Mouse (Mus musculus) adrenal gland (tissue): ENCODE results near the gene Mrps2.

ENCODE experiments used
- intact Hi-C: fragments of 180-260 bp; cut with DNase I; formaldehyde crosslinking; loops from one replicate; pipeline ENCODE4 v1.15.1; 2025
- long read RNA-seq, 2 experiments: library from polyadenylated mRNA; unstranded; transcript quantifications; one replicate each; pipeline ENCODE4 v2.0.0; 2020; ENCODE audit warnings: borderline replicate concordance in 1 of 2; ENCODE audit not compliant: insufficient replicate concordance in 1 of 2

The Mrps2 gene
- long read RNA-seq, experiment 1, transcript Mrps2-201 (4 exons, 2,080 nt), result major isoform, 13 of 22 reads
- long read RNA-seq, experiment 1, partial matches to known transcripts, result 0 of 22 reads
- long read RNA-seq, experiment 1, other reads (novel, unspliced or antisense), result 9 of 22 reads
- long read RNA-seq, experiment 2, transcript Mrps2-201 (4 exons, 2,080 nt), result major isoform, 8 of 16 reads
- long read RNA-seq, experiment 2, partial matches to known transcripts, result 8 of 16 reads
- long read RNA-seq, experiment 2, other reads (novel, unspliced or antisense), result 0 of 16 reads

DNA sequence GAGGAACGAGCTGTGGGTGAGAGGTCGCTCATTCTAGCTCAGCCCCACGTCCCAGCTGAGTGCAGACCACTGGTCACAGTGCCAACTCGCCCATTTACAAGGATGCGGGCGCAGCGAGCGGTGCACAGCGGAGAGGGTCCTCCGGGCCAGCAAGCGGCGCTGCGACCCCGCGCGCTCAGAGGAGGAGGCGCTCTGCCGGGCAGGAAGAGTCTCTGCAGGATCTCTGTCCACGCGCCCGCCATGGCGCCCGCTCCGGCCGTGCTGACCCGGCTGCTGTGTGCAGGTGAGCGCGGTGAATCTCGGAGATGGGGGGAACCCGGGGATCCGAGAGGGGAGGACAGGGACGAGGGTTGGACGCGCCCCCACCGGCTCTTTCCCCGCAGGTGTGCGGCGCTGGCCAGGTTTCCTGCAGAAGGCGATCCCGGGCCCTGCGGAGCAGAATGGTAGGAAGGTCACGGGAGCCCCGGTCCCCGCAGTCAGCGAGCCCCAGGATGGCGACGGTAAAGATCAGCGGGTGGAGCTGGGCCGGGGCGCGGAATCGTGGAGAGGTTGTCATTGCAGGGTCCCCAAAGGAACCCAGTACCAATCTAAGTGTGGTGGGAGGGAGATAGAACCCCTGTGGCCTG is at the start of gene Mrps2:
Gene Mrps2, plus strand, starts transcription at position 207 of the 626 bp plus-strand sequence.
- intact Hi-C loops, result no loop called here

DNA sequence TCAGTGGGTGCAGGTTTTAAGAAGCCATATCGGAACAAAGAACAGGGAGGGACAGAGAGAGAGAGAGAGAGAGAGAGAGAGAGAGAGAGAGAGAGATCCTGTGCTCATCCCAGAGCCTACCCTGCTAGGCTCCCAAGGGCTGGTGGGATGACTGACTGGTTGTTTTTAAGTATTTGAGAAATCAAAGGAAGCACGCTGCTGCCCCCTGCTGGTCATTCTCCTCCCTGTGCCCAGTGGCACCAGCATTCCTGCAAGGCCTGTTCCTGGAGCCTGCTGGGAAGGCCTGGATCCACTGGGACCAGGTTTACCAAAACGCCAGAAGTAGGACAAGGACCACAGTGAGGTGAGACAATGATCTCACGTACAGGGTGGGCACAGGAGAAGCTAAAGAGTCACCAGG is 48.0 kb upstream of the Mrps2 start:
- intact Hi-C loops, result loop anchor here (5.0 to 10.0 kb wide), 6 partner anchors 43 to 648 kb away; no protein-coding TSS in a partner anchor

DNA sequence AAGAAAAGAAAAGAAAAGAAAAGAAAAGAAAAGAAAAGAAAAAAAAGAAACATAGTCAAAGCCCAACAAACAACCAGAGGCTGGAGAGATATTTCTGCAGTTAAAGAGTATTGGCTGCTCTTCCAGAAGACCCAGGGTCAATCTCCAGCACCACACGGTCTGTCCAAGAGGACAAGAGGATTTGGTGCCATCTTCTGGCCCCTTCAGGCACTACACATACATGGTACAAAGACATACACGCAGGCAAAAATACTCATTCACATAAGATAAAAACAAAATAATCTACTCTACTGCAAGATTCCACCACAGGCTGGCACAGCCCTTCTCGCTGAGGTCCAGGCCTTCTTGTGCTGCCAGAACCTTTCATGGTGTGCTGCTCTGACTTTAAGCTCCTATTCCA is 44.7 kb upstream of the Mrps2 start:
- intact Hi-C loops, result loop anchor here (10.0 kb wide), 1 partner anchor 498 kb away; no protein-coding TSS in a partner anchor

DNA sequence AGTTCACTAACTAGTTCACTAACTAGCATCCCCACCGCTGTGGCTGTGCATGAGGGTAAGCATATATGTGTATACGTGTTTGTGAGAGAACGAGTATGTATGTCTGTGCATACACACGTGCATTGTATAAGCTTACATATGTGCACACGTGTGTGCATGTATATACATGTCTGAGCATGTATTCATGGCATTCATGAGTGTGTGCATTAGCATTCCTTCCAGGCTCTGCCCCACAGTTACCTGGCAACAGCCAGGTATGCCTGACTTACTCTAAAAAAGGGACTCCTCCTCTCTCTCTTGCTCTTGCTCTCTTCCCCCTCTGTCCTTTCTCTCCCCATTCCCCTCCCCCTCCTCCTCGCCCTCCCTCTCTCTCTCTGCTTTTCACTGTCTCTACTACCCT is 40.6 kb upstream of the Mrps2 start:
- intact Hi-C loops, result loop anchor here (10.0 kb wide), 1 partner anchor 502 kb away; no protein-coding TSS in a partner anchor

DNA sequence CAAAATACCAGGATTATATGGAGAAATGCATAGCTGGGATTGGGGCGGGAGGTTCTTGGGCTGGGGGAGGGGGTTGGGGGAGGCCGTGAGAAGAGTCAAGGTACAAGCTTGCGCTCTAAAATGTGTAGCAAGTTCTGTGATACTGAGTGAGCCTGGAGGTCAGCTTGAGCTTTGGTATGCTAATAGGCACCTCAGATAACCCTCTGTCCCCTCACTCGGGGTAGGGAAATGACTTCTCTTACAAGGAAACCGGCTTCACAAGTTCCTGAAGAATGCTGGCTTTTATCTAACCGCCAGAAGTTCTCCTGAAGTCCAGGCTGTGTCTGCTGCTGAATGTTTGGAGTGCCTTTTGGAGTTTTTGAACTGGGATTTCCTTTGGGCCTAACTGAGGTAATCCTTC is 37.0 kb upstream of the Mrps2 start:
- intact Hi-C loops, result no loop called here

DNA sequence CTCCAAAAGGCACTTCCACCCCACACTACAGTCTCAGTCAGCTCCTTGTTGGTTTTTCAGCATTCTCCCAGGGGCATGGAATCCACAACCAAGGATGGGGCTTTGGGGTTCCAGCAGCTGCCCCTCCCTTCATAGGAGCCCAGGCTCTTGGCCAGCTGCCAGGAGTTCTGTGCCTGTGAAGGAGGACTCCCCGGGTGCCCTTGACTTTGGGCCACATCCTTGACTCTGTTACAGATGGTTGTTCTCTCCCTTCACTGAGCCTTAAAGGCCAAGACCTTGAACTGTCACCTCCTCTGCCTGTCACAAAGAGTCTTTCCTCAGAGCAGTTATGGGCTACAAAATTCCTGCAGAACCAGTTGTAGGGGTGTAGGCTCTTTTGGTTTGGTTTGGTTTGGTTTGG is 35.1 kb upstream of the Mrps2 start:
- intact Hi-C loops, result no loop called here

DNA sequence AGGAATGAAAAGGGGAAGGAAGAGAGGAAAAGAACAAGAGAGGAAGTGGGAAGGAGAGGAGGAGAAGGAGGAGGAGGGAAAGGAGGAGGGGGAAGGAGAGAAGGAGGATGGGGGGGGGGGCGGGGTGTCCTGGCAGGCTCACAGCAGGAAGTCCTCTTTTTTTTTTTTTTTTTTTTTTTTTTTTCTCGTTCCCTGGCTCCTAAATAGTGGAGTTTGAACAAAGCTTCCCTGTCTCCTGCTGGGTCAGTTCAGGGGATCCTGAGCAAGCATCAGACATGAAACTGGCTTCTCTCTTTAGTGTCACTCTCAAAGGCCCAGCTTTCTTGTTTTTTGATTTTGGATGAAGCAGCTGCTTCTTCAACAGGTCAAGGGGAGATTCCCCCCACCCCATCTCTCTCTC is 34.4 kb upstream of the Mrps2 start:
- intact Hi-C loops, result no loop called here

DNA sequence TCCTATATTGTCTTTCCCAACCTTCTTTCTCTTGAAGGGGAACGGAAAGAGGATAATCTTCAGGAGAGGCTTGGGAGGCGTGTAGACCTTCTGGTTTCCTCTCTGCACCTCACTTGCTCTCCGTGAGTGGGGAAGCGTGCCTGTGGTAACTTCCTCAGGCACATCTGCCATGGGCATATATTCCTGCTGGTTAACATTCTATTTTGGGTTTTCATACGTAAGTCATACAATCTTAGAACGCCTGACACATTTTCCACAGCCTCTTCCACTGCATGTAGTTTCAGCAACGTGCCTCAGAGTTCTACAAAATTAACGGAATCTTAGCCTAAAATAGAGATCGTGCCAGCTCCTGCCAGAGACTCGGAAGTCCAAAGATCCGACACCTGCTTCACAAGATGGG is 32.5 kb upstream of the Mrps2 start:
- intact Hi-C loops, result no loop called here

DNA sequence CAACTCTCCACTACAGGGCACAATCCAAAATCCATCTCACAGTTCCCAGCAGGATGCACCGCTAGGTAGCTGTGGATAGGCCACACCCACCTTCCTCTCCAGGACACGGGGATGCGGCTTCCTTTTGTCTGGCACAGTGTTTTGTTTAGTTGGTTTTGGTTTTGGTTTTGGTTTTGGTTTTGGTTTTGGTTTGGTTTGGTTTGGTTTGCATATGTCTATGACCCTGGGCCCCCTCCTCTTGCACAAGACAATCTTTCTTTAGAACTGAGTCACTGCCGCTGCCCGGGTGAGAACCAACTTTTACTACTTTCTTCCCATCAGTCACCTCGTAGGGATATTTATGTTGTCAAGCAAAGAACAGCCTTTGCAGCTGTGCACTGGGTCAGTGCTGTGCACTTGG is 27.0 kb upstream of the Mrps2 start:
- intact Hi-C loops, result no loop called here

DNA sequence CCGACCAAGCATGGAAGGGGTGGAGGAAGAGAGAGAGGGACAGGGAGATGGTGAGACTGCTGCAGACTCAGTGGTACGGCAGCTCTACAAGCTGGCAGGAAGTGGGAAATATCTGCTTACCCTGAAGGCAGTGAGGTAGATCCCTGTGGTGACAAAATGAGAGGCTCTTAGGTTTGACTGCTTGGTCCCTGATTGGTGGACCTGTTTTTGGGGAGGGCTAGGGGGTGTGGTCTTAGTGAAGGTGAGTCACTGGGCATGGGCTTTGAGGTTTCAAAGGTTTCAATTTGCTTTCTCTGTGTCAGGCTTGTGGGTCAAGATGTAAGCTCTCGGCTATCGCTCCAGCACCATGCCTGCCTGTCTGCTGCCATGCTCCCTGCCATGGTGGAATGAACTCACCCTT is 22.8 kb upstream of the Mrps2 start:
- intact Hi-C loops, result no loop called here

DNA sequence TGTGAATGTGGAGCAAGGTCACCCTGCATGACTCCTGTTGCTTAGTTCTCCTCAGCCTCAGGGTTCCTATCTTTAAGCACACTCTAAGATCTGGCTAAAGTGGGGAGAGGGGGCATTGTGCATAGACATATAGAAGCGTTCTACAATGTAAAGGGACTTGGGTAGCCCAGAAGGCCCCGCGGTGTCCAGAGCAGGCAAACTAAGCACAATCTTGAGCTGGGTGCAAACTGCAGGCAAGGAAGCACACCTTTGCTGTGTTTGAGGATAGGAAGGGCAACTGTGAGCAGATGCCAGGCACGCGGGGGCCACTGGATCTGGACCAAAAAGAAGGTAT is 21.7 kb upstream of the Mrps2 start:
- intact Hi-C loops, result no loop called here

DNA sequence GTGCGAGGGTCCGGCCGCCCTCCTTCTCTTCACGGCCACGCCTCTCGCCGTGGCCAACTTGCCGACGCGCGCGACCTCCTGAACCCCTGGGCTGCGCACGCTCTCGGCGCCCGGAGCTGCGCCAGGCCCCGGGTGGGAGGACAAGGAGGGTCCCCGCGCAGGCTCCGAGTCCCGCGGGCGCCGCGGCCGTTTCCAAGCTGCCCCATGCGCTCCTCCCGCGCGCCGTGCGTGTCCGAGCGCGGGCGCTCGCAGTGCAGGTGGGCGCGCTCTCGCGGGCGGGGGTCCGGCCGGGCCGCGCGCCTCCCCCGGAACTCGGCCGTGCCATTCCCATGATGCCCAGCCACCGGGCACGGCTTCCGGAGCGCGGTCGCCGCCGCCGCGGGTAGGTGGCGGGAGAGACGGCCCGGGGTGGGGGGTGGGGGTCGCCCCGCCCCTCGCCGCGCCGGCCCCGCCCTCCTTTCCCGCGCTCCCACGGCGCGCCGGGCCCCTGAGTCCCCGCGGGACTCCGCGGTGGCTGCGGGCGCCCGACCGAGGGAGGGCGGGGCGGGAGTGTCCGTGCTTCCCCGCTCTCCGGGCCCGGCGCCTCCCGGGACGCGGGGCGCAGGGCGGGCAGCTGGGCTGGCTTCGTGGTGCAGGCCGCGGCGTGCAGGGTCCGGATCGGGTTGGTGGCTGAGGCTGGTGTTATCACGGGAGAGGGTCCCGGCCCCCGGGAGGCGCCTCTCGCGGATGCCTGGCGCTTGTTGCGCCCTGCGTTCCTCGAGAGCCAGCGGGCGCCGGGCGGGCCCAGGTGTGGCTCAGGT is 21.2 kb upstream of the Mrps2 start, which contains the start of gene Ppp1r26:
Gene Ppp1r26, plus strand, starts transcription at position 286 of the 800 bp plus-strand sequence.
- intact Hi-C loops, result no loop called here

DNA sequence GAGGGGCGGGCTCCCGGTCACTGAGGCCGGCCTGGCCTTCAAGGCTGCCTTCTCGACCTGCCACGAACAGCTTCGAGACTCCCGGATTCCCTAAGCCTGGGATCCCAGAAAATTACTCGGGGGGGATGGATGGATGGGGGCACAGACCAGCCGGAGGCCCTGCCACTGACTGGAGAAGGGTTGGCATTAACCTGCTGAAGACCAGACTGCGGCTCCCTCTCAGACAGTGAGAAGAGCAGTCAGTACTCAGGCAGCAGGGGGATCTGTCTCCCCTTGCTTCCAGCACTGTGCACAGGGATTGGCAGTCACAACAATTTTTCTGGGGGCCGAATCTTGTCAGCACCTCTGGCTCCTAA is 20.6 kb upstream of the Mrps2 start:
- intact Hi-C loops, result no loop called here

DNA sequence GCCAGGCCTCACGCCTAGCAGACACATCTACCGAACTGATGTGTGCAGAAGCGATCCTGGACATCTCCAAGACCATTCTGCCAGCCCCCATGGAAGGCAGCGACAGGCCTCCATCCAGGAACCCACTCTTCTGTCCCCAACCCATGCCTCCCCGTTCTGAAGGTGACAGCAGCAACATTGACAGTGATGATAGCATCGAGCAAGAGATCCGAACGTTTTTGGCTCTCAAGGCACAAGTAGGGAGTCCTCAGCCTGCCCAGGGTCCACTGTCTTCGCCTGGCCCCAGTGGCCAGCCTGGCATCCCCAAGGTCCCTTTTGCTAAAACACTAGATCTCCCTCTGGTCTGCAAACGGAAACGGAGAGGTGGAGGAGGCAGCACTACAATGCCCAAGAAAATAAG is 16.2 kb upstream of the Mrps2 start:
- intact Hi-C loops, result no loop called here

DNA sequence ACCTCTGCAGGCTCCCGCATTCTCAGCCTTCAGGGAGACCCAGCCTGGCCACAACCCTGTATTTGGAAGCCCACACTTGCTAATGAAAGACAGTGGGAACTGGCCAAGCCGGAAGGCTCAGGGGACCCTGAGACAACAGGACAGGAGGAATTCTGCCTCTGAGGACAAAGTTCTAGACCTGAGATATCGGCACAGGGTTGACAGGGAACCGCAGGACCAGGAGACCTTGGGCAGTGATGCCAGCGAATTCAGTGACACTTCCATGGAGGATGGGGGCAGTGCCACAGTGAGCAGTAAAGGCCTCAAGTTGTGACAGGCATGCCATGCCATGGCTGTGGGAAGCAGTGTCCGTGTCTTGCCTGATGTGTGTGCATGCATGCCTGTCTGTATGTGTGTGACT is 14.3 kb upstream of the Mrps2 start:
- intact Hi-C loops, result no loop called here

DNA sequence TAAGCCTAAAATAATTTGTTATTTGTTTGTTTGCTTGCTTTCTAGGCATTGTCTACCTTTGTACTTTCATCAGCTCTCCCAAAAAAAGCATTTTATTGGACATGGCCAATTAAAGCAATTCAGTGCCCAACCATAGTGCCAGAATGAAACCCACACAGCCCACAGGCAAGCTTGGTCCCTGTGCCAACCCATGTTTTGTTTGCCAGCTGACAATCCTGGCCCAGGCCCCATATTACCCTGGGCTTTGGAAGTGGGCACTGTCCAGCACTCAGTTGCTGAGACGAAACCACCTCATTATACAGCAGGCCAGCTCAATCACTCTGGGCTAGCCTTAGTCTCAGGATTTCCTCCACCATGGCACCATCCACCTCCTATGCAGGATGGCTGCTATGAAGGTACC is 11.2 kb upstream of the Mrps2 start:
- intact Hi-C loops, result no loop called here

DNA sequence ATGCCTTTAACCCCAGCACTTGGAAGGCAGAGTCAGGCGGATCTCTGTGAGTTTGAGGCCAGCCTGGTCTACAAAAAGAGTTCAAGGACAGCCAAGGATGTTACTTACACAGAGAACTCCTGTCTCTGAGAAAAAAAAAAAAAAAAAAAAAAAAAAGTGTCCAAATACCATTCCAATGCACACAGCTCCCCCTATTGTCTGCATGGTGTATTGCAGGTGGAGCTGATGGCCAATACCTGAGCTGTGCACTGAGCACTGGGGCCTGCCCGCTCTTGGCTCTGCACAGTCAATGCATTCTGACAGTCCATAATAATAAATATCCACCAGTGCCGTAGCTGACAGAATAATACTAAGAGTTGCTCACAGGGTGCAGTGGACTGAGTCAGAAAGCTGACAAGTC is 3.9 kb upstream of the Mrps2 start:
- intact Hi-C loops, result no loop called here

DNA sequence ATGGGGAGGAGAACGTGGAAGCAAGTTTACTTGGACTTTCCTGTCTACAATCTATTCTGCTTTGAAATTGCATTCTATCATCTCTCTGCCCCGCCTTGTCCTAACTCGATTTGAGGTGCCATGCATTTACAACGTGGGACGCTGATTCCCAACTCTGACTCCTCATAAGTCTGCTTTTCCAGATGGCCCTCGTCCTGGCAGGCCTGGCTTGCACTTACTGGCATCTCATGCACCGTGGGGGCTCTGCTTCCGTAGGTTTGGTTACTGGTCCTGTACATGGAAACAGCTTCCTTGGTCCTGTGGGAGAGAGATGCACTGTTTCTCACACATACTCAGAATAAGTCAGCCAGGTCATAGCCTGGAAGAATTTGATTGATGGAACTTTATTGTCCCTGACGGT is 2.9 kb upstream of the Mrps2 start:
- intact Hi-C loops, result no loop called here

DNA sequence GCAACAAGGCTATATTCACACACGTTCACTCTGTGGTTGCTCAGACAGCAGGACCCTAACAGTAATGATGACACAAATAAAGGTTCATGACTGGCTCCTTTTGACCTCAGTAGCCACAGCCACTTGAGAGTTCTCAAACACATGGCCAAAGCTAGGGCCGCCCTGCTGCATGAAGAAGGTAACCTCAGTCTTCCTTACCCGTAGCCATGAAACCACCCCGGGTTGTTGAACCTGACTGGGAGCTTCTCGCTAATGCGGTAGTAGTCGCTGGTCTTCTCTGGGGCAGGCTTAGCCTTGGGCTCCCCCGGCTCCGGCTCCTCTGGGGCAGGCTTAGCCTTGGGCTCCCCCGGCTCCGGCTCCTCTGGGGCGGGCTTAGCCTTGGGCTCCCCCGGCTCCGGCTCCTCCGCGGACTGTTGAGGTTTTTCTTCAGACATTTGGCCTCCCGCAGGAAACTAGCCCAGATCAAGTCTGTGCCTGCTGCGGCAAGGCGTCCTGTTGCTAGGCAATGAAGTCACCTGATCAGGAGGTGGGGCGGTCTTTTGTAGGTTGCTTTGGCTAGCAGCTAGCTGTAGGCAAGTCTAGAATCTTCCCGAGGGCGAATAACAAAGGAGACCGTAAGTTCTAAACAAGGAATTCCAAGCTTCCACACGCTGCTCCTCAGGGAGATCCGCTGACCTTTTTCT is 1.9 kb upstream of the Mrps2 start, which contains the start of gene 1700007K13Rik:
Gene 1700007K13Rik, minus strand, starts transcription at position 497 of the 683 bp plus-strand sequence.
- intact Hi-C loops, result no loop called here

DNA sequence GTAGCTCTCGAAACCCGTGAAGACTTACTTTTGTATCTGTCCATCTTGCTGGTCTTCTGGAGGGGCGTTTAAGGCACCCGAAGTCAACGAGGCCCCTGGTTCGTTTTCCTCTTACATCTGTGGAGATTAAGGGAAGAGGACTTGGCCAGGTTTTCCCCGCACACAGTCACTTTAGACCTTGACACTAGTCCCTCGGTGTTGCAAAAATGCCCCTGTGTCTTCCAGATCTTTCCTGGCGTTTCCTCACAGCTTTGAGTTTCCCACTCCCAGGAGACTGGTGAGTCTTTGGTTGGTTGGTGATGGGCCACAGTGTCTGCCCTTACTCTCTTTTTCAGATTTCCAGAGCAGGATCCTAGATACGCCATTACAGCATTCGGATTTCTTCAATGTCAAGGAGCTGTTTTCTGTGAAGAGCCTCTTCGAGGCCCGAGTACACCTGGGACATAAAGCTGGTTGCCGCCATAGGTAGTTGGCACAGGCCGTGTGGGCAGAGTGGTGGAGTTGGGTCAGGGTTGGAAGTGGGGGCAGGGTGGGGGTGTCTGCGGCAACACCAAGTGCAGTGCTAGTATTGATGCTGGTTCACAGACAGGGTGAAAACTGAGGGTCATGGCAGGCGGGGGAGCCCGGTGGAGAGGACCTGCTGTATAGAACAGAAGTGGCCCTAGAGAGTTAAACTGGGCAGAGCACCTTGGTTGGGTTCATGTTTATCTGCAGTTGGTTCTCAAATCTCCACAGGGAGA is 790 bp downstream of the Mrps2 start:
- intact Hi-C loops, result no loop called here

DNA sequence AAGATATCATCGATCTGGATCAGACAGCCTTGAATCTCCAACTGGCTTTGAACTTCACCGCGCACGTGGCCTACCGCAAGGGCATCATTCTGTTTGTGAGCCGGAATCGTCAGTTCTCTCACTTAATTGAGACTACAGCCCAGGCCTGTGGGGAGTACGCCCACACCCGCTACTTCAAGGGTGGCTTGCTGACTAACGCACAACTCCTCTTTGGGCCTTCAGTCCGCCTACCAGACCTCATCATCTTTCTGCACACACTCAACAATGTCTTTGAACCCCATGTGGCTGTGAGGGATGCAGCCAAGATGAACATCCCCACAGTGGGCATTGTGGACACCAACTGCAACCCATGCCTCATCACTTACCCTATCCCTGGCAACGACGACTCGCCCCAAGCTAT is 1.6 kb downstream of the Mrps2 start:
- intact Hi-C loops, result no loop called here
